Mouse (Mus musculus) bone marrow, adult 2 months (tissue): ENCODE measurements around the gene Cog1.

Experiments
- CTCF ChIP-seq: fragments of 200-500 bp; IDR thresholded peaks from 2 replicates; pipeline ENCODE4 v1.5.1; 2011; ENCODE audit warnings: low read length, control low read depth; ENCODE audit not compliant: control insufficient read depth, insufficient read depth
- POLR2A ChIP-seq: fragments of 200-500 bp; IDR thresholded peaks from 2 replicates; pipeline ENCODE4 v1.6.1; 2011; ENCODE audit warnings: low read depth, mild to moderate bottlenecking, control low read depth, low read length, borderline replicate concordance; ENCODE audit not compliant: control insufficient read depth

GRCm38 (mm10) chr11:113651206-113651906 is 2.4 kb downstream of the Cog1 start:
- TF ChIP-seq POLR2A (no peak), CTCF (no peak)
